Mouse (Mus musculus) layer of hippocampus, adult 18-20 months (tissue): ENCODE results near the gene 1110051M20Rik. TPM values are rescaled to one million over a fixed set of nuclear protein-coding genes. Genes with fewer than 3 reads are reported as not detected.

Source experiments
- DNase-seq, 2 experiments: peaks; one replicate each; pipeline ENCODE4 v3.0.0; 2022; ENCODE audit warnings: low spot score in 2 of 2
- total RNA-seq, 2 experiments: library from RNA; stranded (reverse); gene quantifications; 2 replicates each; pipeline ENCODE4 v1.2.3; 2021

1110051M20Rik gene
- total RNA-seq, 2 experiments from 2014 or later = 111 to 121 TPM

DNA sequence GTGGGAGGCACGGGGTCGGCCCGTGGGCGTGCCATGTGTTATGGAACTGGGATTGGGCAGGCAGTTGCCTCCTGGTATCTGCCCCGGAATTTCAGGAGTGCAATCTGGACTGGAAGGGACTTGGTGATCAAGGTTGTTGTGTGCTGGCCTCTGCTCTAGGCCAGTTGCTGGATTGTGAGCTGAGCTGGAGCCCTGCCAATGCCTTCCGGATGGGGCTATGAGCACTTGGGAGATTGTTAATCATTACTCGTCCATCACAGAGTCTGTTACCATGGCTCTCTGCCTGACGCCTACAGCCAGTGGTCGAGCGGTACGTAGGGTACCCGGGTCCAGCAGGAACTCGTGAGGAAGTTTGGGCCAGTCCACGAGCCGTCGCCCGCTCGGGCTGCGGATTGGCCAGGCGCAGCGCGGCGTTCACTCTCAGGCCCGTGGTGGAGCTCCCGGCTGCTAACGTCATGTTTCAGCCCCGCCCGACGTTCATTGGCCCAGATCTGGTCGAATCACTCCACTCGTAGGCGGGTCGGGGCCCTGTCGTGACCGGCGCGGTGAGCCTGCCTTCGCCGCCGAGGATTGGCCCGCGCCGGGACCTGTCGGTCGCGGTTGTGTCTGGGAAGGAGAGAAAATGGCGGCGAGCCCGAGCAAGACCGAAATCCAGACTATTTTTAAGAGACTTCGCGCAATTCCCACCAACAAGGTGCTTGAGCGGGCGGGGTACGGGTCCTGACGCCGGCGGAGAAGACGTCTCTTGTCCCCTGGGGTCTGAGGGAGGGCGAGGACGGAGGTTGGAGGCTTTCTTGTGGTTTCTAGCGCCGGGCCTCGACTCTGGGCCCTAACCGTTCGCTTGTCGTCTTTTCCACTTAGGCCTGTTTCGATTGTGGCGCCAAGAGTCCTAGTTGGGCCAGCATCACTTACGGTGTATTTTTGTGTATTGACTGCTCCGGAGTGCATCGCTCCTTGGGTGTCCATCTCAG is 179.5 kb downstream of the 1110051M20Rik start, which contains the start of gene Arfgap2:
TSS of gene Arfgap2 (plus strand) at position 264 of the 971 bp plus-strand sequence.
- DNase-seq = peak; percentile 98 to 99

DNA sequence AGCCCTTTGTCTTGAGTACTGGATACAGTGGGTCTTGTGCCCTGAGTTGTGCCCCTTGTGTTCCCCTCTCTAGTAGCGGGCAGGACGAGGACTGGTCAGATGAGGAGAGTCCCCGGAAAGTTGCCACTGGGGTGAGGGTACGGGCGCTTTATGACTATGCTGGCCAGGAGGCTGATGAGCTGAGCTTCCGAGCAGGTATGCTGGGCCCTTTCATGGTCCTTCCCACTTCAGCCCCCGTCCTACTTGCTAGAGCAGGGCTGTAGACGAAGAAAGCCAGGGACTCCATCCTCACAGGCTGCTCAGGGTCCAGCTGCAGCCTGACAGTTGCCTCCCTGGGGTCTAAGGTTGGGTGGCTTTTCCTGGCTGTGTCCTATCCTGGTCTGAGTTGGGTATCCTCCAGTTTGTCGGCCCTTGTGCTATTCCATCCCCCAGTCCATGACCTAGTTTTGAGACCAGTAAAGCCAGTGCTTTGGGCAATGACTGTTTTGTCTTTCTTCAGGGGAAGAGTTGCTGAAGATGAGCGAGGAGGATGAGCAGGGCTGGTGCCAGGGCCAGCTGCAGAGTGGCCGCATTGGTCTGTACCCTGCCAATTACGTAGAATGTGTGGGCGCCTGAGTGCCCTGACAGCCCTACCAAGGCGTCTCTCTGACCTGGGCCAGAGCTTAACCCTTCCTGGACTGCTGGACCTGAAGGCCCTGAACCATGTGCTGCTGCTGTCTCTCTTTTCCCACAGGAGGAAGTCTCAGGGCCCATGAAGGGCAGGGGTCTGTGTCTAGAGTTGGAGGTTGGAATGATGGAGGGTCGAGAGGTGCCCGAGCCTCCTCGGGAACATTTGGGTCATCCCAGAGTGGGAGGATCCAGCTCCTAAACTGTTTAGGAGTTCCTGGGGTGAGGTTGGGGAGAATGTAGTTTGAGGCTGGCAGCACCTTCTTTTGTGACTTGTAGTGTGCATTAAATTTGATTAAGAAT is 180.5 kb downstream of the 1110051M20Rik start:
- DNase-seq = no peak

GRCm38 (mm10) chr2:91259493-91259892 is 185.0 kb downstream of the 1110051M20Rik start:
- no peak for DNase-seq

DNA sequence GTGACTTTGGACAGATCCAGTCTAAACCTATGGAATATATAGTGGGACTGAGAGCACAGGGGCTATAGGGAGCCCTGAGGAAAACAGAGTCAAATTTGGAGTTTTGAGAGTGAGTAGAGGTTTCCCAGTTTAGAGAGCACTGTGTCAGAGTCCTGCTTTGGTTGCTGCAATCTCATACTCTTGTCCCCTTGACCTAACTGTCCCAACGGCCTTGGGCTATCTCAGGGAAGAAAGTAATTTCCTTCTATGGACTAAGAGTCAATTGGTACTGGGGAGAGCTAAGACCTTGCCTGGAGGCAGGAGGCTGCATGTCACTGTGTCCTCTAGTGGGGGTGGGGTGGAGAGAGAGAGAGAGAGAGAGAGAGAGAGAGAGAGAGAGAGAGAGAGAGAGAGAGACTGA is 185.7 kb downstream of the 1110051M20Rik start:
- DNase-seq = no peak

DNA sequence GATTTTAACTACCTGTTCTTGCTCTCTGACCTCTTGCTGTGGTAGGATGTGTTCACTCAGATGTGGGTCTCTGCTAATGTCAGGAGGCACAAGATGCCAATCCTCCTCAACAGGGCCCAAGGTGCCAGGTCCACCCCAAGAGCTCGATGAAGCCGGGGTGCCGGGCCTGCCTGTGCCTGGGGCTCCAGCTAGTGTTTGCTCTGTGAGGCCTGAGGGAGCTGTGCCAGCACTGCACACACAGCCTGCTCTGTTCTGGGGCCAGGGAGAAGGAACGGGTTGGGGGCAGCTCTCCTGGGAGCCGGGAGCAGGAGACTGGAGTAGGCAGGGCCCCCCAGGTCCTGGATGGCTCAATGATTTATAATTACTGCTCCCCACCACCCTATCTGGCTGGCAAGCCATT is 186.4 kb downstream of the 1110051M20Rik start:
- DNase-seq = peak in 1 of 2 experiments; percentile 59

- DNase-seq = no peak
Observed at GRCm38 (mm10) chr2:91257126-91257980, 187.2 kb downstream of the 1110051M20Rik start.

DNA sequence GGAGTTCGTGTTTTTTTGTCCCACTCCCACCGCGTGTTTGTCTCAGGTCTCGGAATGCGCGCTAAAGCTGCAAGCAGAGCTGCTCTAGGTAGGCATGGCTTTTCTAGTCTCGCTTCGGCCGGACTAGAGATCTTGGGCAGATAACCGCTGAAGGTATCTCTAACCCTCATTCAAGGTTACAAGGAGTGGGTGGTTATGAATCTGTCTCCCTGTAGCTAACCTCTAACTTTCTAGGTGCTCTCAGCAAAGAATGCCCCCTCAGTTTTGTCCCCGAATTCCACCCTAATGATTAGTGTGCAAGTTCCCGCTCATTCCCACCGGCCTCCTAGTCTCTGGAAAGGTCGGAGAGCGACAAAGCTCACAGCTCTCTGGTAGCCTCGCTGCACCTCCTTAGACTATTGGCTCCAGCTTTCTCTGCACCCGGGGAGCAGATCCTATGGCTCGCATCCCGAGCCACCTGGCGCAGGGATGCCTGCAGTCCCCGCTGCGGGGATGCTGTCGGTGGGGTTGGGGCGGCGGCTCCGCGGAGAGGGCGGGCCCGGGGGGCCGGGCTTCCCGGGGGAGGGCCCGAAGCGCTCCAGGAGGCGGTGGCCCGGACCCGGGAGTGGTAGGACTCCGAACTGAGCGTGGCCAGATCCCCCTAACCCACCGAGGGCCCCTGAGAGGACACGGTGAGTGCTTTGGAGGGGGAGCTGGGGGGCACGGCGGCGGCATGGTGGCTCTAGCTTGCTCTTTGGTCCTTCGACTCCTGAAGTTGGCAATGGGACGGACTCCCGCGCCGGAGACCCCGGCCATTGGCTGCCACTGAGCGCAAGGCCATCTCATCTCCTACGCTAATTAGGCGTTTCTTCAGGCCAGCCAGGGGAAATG is 188.0 kb downstream of the 1110051M20Rik start:
- no peak for DNase-seq

DNA sequence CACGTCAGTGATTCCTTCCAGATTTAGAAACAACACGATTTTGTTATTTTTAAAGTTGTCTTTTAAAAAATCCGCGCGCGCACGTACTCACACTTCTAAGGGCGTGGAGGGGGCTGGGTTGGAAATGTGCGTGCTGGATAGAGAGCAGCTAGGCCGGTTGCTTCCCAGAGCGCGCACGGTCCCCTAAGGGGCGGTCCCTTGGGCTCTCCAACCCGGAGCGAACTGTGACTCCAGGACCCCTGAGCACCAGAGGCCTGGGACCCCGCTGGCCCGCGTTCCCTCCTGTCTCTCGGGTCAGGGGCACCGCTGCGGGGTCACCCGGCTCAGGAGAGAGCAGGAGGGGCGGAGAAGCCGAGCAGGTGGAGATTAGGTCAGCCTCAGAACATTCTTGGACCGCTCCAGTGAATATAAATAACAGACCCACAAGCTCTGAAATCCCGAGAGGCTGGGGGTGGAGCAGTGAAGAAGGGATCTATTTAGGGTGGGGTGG is 188.8 kb downstream of the 1110051M20Rik start, which contains the start of gene Pacsin3:
TSS of gene Pacsin3 (plus strand) at position 294 of the 490 bp plus-strand sequence.
- no peak for DNase-seq

DNA sequence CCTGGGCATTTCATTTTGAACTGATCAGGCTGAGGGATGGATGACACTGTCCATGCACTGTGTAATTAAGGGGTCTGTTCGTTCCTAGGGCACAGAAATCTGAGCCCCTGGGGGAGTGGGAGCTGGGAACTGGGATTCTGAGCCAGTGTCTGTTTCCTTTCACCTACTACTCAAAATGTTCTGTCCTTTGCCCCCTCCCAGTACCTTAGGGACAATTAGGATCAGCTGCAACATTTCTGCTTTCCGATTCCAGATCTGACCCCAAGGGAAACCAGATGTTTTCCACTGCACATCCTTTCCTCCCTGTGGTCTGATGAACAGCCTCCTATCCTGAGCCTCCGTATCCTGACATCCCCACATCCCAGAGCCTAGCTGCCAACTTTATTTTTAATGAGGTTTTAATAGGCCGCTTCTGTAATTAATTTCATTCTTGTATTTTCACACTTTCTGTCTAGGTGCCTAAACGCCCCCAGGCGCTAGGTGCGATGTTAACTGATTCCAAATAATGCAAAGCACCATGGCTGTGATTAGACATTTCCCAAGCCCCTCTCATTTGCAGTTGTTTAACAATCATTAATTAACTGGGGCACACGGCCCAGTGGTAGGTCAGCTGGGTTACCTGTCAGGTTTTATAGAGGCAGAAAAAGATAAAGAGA is 189.7 kb downstream of the 1110051M20Rik start:
- DNase-seq = no peak

GRCm38 (mm10) chr2:91252512-91252911 is 192.0 kb downstream of the 1110051M20Rik start:
- DNase-seq = no peak

GRCm38 (mm10) chr2:91252001-91252400 is 192.5 kb downstream of the 1110051M20Rik start:
- DNase-seq = no peak

DNA sequence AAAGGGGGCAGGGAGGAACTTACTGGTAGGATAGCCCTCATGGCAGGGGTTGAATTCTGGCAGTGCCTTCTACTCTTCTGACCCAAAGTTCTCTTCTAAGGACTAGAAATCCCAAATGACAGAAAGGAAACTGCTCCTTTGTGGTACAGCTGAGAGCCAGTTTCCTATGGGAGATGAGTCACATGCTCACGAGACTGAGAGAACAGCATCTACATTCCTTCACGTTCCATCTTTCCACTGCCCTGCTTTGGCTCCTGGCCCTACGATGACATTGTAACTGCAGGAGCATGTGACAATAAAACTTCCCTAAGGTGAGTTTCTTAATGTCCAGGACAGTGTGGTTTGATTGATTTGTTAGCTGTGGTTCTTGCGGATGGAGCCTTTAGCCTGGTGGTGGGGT is 196.1 kb downstream of the 1110051M20Rik start:
- DNase-seq = no peak

- DNase-seq = no peak
Observed at GRCm38 (mm10) chr2:91244557-91245228, 199.8 kb downstream of the 1110051M20Rik start.

- DNase-seq = peak; percentile 80 to 90
Observed at GRCm38 (mm10) chr2:91243416-91243815, 201.1 kb downstream of the 1110051M20Rik start.

- DNase-seq = no peak
Observed at GRCm38 (mm10) chr2:91242547-91242946, 202.0 kb downstream of the 1110051M20Rik start.

GRCm38 (mm10) chr2:91237511-91238080 is 206.9 kb downstream of the 1110051M20Rik start:
- peak in 1 of 2 experiments; percentile 22 for DNase-seq

DNA sequence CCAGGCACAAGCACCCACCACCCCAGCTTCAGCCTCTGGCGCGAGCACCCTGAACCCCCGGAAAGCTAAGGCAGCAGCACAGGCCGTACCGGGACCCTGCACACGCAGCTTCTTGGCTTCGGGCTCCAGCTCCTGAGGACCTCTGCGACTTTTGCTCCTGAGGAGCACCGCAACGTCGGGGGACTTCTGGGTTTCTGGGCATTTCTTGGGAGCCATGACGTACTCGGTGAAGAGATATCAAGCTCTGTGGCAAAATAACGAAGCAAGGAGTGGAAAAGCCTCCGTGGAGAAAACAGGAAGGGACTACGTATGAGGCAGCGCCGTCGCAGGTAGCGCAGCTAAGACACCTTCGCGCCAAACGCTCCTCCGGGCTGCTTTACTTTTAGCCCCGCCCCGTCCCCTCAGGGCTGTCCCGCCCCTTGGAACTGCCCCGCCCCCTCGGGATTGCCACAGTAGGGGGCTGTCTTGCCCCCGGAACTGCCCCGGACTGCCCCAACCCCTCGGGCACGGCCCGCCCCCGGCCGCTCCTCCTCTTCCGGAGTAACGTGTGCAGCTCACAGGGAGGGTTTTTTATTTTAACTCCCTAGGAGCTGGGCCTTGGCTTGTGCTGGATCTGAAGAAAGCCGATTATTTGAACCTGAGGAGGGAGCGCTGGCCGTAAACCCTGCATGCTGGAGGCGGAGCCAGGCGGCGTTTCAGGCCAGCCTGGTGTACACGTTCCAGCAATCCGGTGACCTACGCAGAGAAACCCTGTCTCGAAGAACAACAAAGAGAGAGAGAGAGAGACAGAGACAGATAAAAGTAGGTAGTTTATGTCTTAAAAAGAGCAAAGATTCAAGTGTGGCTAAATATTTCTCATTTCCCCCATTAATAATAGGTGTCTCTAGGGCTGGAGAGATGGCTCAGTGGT is 207.6 kb downstream of the 1110051M20Rik start, which contains the start of gene Ddb2:
TSS of gene Ddb2 (minus strand) at position 382 of the 910 bp plus-strand sequence.
- peak; percentile 84 to 88 for DNase-seq
